Mouse (Mus musculus) left cerebral cortex, adult 6 months (tissue): ENCODE measurements around the gene Islr2. TPM values are rescaled to one million over a fixed set of nuclear protein-coding genes. Genes with fewer than 3 reads are reported as not detected.

Experiments
- long read RNA-seq, 2 experiments: library from polyadenylated mRNA; unstranded; transcript quantifications; one replicate each; pipeline ENCODE4 v2.0.0; 2019 to 2020
- polyA plus RNA-seq: library from polyadenylated mRNA; unstranded; fragments of <200 nt; fragmentation: Nextera tagmentation; gene quantifications from 2 replicates; pipeline ENCODE4 v1.2.3, GENCODE M21; 2021

The Islr2 gene
- 4.8 and 6.8 TPM in 2 replicates for polyA plus RNA-seq
- long read RNA-seq, experiment 1, full-length matches to known transcripts: 3 of 7 reads
- long read RNA-seq, experiment 1, partial matches to known transcripts: 1 of 7 reads
- long read RNA-seq, experiment 1, other reads (novel, unspliced or antisense): 3 of 7 reads
- long read RNA-seq, experiment 2, partial matches to known transcripts: 0 of 1 reads
- long read RNA-seq, experiment 2, other reads (novel, unspliced or antisense): 1 of 1 reads

GRCm38 (mm10) chr9:58203516-58204447 is at the start of gene Islr2, which contains the start of gene Islr:
TSS of gene Islr2 (minus strand) at chr9:58204319.
TSS of gene Islr (minus strand) at chr9:58204306.

GRCm38 (mm10) chr9:58253033-58253804 is 49.1 kb upstream of the Islr2 start, which contains the start of gene Stoml1:
TSS of gene Stoml1 (plus strand) at chr9:58253164.

GRCm38 (mm10) chr9:58249592-58250192 is 45.6 kb upstream of the Islr2 start, which contains the start of gene Pml:
TSS of gene Pml (minus strand) at chr9:58249786.

Other genes with a start within 250 kb of the Islr2 start
- gene Cyp11a1, start 197.9 kb downstream of the Islr2 start, polyA plus RNA-seq: 2.4 and 2.5 TPM in 2 replicates
- gene Stra6, start 140.5 kb downstream of the Islr2 start, polyA plus RNA-seq: 2.7 and 5.9 TPM in 2 replicates
- 0.92 and 1.6 TPM in 2 replicates for gene Ccdc33, start 85.5 kb downstream of the Islr2 start, polyA plus RNA-seq
- 12.6 and 13.0 TPM in 2 replicates for gene Islr, start within 50 bp of the Islr2 start, polyA plus RNA-seq
- gene Pml, start 45.5 kb upstream of the Islr2 start, polyA plus RNA-seq: 5.1 and 6.0 TPM in 2 replicates
- gene Stoml1, start 48.8 kb upstream of the Islr2 start, polyA plus RNA-seq: 73.1 and 91.1 TPM in 2 replicates
- gene Loxl1, start 108.9 kb upstream of the Islr2 start, polyA plus RNA-seq: 0.44 and 1.2 TPM in 2 replicates
- gene Tbc1d21, start 166.1 kb upstream of the Islr2 start, polyA plus RNA-seq: not detected in 2 replicates